Mouse (Mus musculus): ENCODE results near the gene Prkn. TPM values are rescaled to one million over a fixed set of nuclear protein-coding genes. Genes with fewer than 3 reads are reported as not detected.

Gene Prkn
- total RNA-seq, 1 experiment, result 1.7 TPM

- Histone ChIP-seq H3K36me3 (ENCODE audit: control insufficient read depth, insufficient read depth, low read length, poor library complexity, severe bottlenecking) (no peaks in the 10 kb centered on the region), H3K4me3 (ENCODE audit: insufficient read depth in 1 of 2, low read depth in 1 of 2, low read length in 2 of 2, poor library complexity in 1 of 2, severe bottlenecking in 1 of 2) (no peak overlapping the region), H3K27ac (ENCODE audit: insufficient read depth, low read depth, low read length, poor library complexity, severe bottlenecking) (no peak overlapping the region), H3K4me1 (ENCODE audit: control insufficient read depth in 2 of 2, insufficient read depth in 2 of 2, low read length in 2 of 2, poor library complexity in 1 of 2) (no peaks in the 10 kb centered on the region), H3K9me3 (ENCODE audit: control insufficient read depth, insufficient read depth, low read depth, low read length) (no peaks in the 10 kb centered on the region), H3K9ac (ENCODE audit: insufficient read depth, low read depth, low read length, poor library complexity, severe bottlenecking) (no peak overlapping the region)
- in situ Hi-C loops (cut with MboI; ENCODE audit: low sequenced_read_pairs in 2 of 2, unreplicated experiment in 2 of 2), result no loop called here
- DNase-seq (ENCODE audit: low read depth, low spot score), result no peak
- TF ChIP-seq MAFK (IDR thresholded peaks at IDR 0.05; ENCODE audit: insufficient read depth, low read depth, low read length) (no peak), ZNF384 (IDR thresholded peaks at IDR 0.05; ENCODE audit: low read depth, low read length) (no peak), HCFC1 (IDR thresholded peaks at IDR 0.05; ENCODE audit: borderline replicate concordance, insufficient read depth, low read length) (no peak), CHD2 (IDR thresholded peaks at IDR 0.05; ENCODE audit: low read depth, low read length) (no peak), ZC3H11A (IDR thresholded peaks at IDR 0.05; ENCODE audit: borderline replicate concordance, low read depth, low read length) (no peak)
Observed at GRCm38 (mm10) chr17:11087088-11087487, 246.9 kb downstream of the Prkn start.

- Histone ChIP-seq H3K36me3 (ENCODE audit: control insufficient read depth, insufficient read depth, low read length, poor library complexity, severe bottlenecking) (no peaks in the 10 kb centered on the region), H3K9ac (ENCODE audit: insufficient read depth, low read depth, low read length, poor library complexity, severe bottlenecking) (no peak overlapping the region), H3K4me3 (ENCODE audit: insufficient read depth in 1 of 2, low read depth in 1 of 2, low read length in 2 of 2, poor library complexity in 1 of 2, severe bottlenecking in 1 of 2) (no peak overlapping the region), H3K9me3 (ENCODE audit: control insufficient read depth, insufficient read depth, low read depth, low read length) (no peaks in the 10 kb centered on the region), H3K4me1 (ENCODE audit: control insufficient read depth in 2 of 2, insufficient read depth in 2 of 2, low read length in 2 of 2, poor library complexity in 1 of 2) (no peaks in the 10 kb centered on the region), H3K27ac (ENCODE audit: insufficient read depth, low read depth, low read length, poor library complexity, severe bottlenecking) (no peak overlapping the region)
- TF ChIP-seq CHD2 (IDR thresholded peaks at IDR 0.05; ENCODE audit: low read depth, low read length) (no peak), ZNF384 (IDR thresholded peaks at IDR 0.05; ENCODE audit: low read depth, low read length) (no peak), ZC3H11A (IDR thresholded peaks at IDR 0.05; ENCODE audit: borderline replicate concordance, low read depth, low read length) (no peak), MAFK (IDR thresholded peaks at IDR 0.05; ENCODE audit: insufficient read depth, low read depth, low read length) (no peak), HCFC1 (IDR thresholded peaks at IDR 0.05; ENCODE audit: borderline replicate concordance, insufficient read depth, low read length) (no peak)
- in situ Hi-C loops (cut with MboI; ENCODE audit: low sequenced_read_pairs in 2 of 2, unreplicated experiment in 2 of 2), result no loop called here
- DNase-seq (ENCODE audit: low read depth, low spot score), result no peak
Observed at GRCm38 (mm10) chr17:11087823-11088222, 247.6 kb downstream of the Prkn start.

GRCm38 (mm10) chr17:11089361-11089760 lies 249.2 kb downstream of the Prkn start:
- no peaks in the 10 kb centered on the region for H3K36me3 ChIP-seq (ENCODE audit: control insufficient read depth, insufficient read depth, low read length, poor library complexity, severe bottlenecking)
- no peak for DNase-seq (ENCODE audit: low read depth, low spot score)
- no peak for TF ChIP-seq CHD2 (IDR thresholded peaks at IDR 0.05; ENCODE audit: low read depth, low read length)
- TF ChIP-seq MAFK (IDR thresholded peaks at IDR 0.05; ENCODE audit: insufficient read depth, low read depth, low read length), result no peak
- no peak for TF ChIP-seq HCFC1 (IDR thresholded peaks at IDR 0.05; ENCODE audit: borderline replicate concordance, insufficient read depth, low read length)
- no peak for TF ChIP-seq ZNF384 (IDR thresholded peaks at IDR 0.05; ENCODE audit: low read depth, low read length)
- no peak for TF ChIP-seq ZC3H11A (IDR thresholded peaks at IDR 0.05; ENCODE audit: borderline replicate concordance, low read depth, low read length)
- H3K9me3 ChIP-seq (ENCODE audit: control insufficient read depth, insufficient read depth, low read depth, low read length), result no peaks in the 10 kb centered on the region
- H3K4me3 ChIP-seq (ENCODE audit: insufficient read depth in 1 of 2, low read depth in 1 of 2, low read length in 2 of 2, poor library complexity in 1 of 2, severe bottlenecking in 1 of 2), result no peak overlapping the region
- in situ Hi-C loops (cut with MboI; ENCODE audit: low sequenced_read_pairs in 2 of 2, unreplicated experiment in 2 of 2), result no loop called here
- no peak overlapping the region for H3K9ac ChIP-seq (ENCODE audit: insufficient read depth, low read depth, low read length, poor library complexity, severe bottlenecking)
- H3K27ac ChIP-seq (ENCODE audit: insufficient read depth, low read depth, low read length, poor library complexity, severe bottlenecking), result no peak overlapping the region
- H3K4me1 ChIP-seq (ENCODE audit: control insufficient read depth in 2 of 2, insufficient read depth in 2 of 2, low read length in 2 of 2, poor library complexity in 1 of 2), result no peaks in the 10 kb centered on the region; a peak in 1 of 4 replicates

GRCm38 (mm10) chr17:11092900-11093299 lies 252.7 kb downstream of the Prkn start:
- no peaks in the 10 kb centered on the region for H3K36me3 ChIP-seq (ENCODE audit: control insufficient read depth, insufficient read depth, low read length, poor library complexity, severe bottlenecking)
- no peak for TF ChIP-seq ZC3H11A (IDR thresholded peaks at IDR 0.05; ENCODE audit: borderline replicate concordance, low read depth, low read length)
- no peak for TF ChIP-seq CHD2 (IDR thresholded peaks at IDR 0.05; ENCODE audit: low read depth, low read length)
- no peak; the same call in 1 of the 2 replicates for TF ChIP-seq MAFK (IDR thresholded peaks at IDR 0.05; ENCODE audit: insufficient read depth, low read depth, low read length)
- in situ Hi-C loops (cut with MboI; ENCODE audit: low sequenced_read_pairs in 2 of 2, unreplicated experiment in 2 of 2), result no loop called here
- H3K9ac ChIP-seq (ENCODE audit: insufficient read depth, low read depth, low read length, poor library complexity, severe bottlenecking), result no peak overlapping the region
- DNase-seq (ENCODE audit: low read depth, low spot score), result peak; percentile 68
- H3K4me1 ChIP-seq (ENCODE audit: control insufficient read depth in 2 of 2, insufficient read depth in 2 of 2, low read length in 2 of 2, poor library complexity in 1 of 2), result no peaks in the 10 kb centered on the region; a peak in 1 of 4 replicates
- no peak overlapping the region for H3K27ac ChIP-seq (ENCODE audit: insufficient read depth, low read depth, low read length, poor library complexity, severe bottlenecking)
- H3K4me3 ChIP-seq (ENCODE audit: insufficient read depth in 1 of 2, low read depth in 1 of 2, low read length in 2 of 2, poor library complexity in 1 of 2, severe bottlenecking in 1 of 2), result no peak overlapping the region
- H3K9me3 ChIP-seq (ENCODE audit: control insufficient read depth, insufficient read depth, low read depth, low read length), result peaks cover 7% of the 10 kb centered on the region

- H3K27ac ChIP-seq (ENCODE audit: insufficient read depth, low read depth, low read length, poor library complexity, severe bottlenecking), result no peak overlapping the region; the same call in 1 of the 2 replicates
- in situ Hi-C loops (cut with MboI; ENCODE audit: low sequenced_read_pairs in 2 of 2, unreplicated experiment in 2 of 2), result no loop called here
Observed at GRCm38 (mm10) chr17:11093321-11093720, 253.1 kb downstream of the Prkn start.

More at GRCm38 (mm10) chr17:11093321-11093720, 253.1 kb downstream of the Prkn start:
- H3K9me3 ChIP-seq (ENCODE audit: control insufficient read depth, insufficient read depth, low read depth, low read length), result peaks cover 7% of the 10 kb centered on the region
- TF ChIP-seq MAFK (IDR thresholded peaks at IDR 0.05; ENCODE audit: insufficient read depth, low read depth, low read length), result no peak
- TF ChIP-seq CHD2 (IDR thresholded peaks at IDR 0.05; ENCODE audit: low read depth, low read length), result no peak
- TF ChIP-seq ZNF384 (IDR thresholded peaks at IDR 0.05; ENCODE audit: low read depth, low read length), result no peak
- TF ChIP-seq HCFC1 (IDR thresholded peaks at IDR 0.05; ENCODE audit: borderline replicate concordance, insufficient read depth, low read length), result no peak
- TF ChIP-seq ZC3H11A (IDR thresholded peaks at IDR 0.05; ENCODE audit: borderline replicate concordance, low read depth, low read length), result no peak
- H3K4me1 ChIP-seq (ENCODE audit: control insufficient read depth in 2 of 2, insufficient read depth in 2 of 2, low read length in 2 of 2, poor library complexity in 1 of 2), result no peaks in the 10 kb centered on the region; a peak in 1 of 4 replicates
- H3K9ac ChIP-seq (ENCODE audit: insufficient read depth, low read depth, low read length, poor library complexity, severe bottlenecking), result no peak overlapping the region
- no peak for DNase-seq (ENCODE audit: low read depth, low spot score)
- no peak overlapping the region for H3K4me3 ChIP-seq (ENCODE audit: insufficient read depth in 1 of 2, low read depth in 1 of 2, low read length in 2 of 2, poor library complexity in 1 of 2, severe bottlenecking in 1 of 2)
- no peaks in the 10 kb centered on the region for H3K36me3 ChIP-seq (ENCODE audit: control insufficient read depth, insufficient read depth, low read length, poor library complexity, severe bottlenecking)
